Mouse (Mus musculus): ENCODE results near the gene Pcdh9. TPM values are rescaled to one million over a fixed set of nuclear protein-coding genes. Genes with fewer than 3 reads are reported as not detected.

The Pcdh9 gene
- 26.7 and 27.5 TPM in 2 replicates for polyA plus RNA-seq (2014; fragmentation: Nextera tagmentation; extraction: Ambion mirVana)

GRCm38 (mm10) chr14:93890519-93891370, at the start of gene Pcdh9:
Gene Pcdh9 (minus strand): TSS chr14:93890679.
- peak within 1 kb of the TSS; percentile 59 for H3K9ac ChIP-seq (replicated peaks; ENCODE audit: low read length)
- DNase-seq (ENCODE audit: low spot score) (peak; percentile 94), ATAC-seq (replicated peaks; ENCODE audit: insufficient number of reproducible peaks, low FRiP score, low TSS enrichment, low read depth) (peak; percentile 100)
- H3K36me3 ChIP-seq (replicated peaks; ENCODE audit: control insufficient read depth, insufficient read depth, low read depth, low read length), result no peaks in the 10 kb centered on the region
- H3K4me2 ChIP-seq (ENCODE audit: low read depth, low read length), result peak within 1 kb of the TSS; percentile 79
- WGBS, result under 1% methylated on average over 49 of the region's 50 CpGs
- H3K4me1 ChIP-seq (ENCODE audit: control insufficient read depth, insufficient read depth, low read length), result no peaks in the 10 kb centered on the region
- 0 out of 2 replicates have a peak within 1 kb of the TSS, but pooled peaks have one; percentile 22 for H3K27ac ChIP-seq (replicated peaks; ENCODE audit: low read depth, low read length)
- H3K4me3 ChIP-seq (ENCODE audit: low read depth, low read length), result peak within 1 kb of the TSS; percentile 57
- H3K9me3 ChIP-seq (replicated peaks; ENCODE audit: control insufficient read depth, low read length), result no peaks in the 10 kb centered on the region
- no peaks in the 10 kb centered on the region for H3K27me3 ChIP-seq (ENCODE audit: control insufficient read depth, insufficient read depth, low read length)

- no peak overlapping the region for H3K4me2 ChIP-seq (ENCODE audit: low read depth, low read length)
- H3K27ac ChIP-seq (replicated peaks; ENCODE audit: low read depth, low read length), result no peak overlapping the region
- H3K27me3 ChIP-seq (ENCODE audit: control insufficient read depth, insufficient read depth, low read length), result no peaks in the 10 kb centered on the region
- H3K9ac ChIP-seq (replicated peaks; ENCODE audit: low read length), result no peak overlapping the region
- H3K4me3 ChIP-seq (ENCODE audit: low read depth, low read length), result no peak overlapping the region
- H3K36me3 ChIP-seq (replicated peaks; ENCODE audit: control insufficient read depth, insufficient read depth, low read depth, low read length), result no peaks in the 10 kb centered on the region
- H3K4me1 ChIP-seq (ENCODE audit: control insufficient read depth, insufficient read depth, low read length), result no peaks in the 10 kb centered on the region
- DNase-seq (ENCODE audit: low spot score) (no peak), ATAC-seq (replicated peaks; ENCODE audit: insufficient number of reproducible peaks, low FRiP score, low TSS enrichment, low read depth) (no peak)
- 75% methylated on average over 1 of the region's 1 CpGs for whole genome bisulfite sequencing
- no peaks in the 10 kb centered on the region for H3K9me3 ChIP-seq (replicated peaks; ENCODE audit: control insufficient read depth, low read length)
These were observed 16.4 kb upstream of the Pcdh9 start for GRCm38 (mm10) chr14:93906928-93907327.

- H3K9me3 ChIP-seq (replicated peaks; ENCODE audit: control insufficient read depth, low read length), result no peaks in the 10 kb centered on the region
- H3K27ac ChIP-seq (replicated peaks; ENCODE audit: low read depth, low read length), result no peak overlapping the region
- ATAC-seq (replicated peaks; ENCODE audit: insufficient number of reproducible peaks, low FRiP score, low TSS enrichment, low read depth) (no peak), DNase-seq (ENCODE audit: low spot score) (peak; percentile 52)
- H3K27me3 ChIP-seq (ENCODE audit: control insufficient read depth, insufficient read depth, low read length), result no peaks in the 10 kb centered on the region
- no peak overlapping the region for H3K4me2 ChIP-seq (ENCODE audit: low read depth, low read length)
- no peak overlapping the region for H3K4me3 ChIP-seq (ENCODE audit: low read depth, low read length)
- no peaks in the 10 kb centered on the region for H3K36me3 ChIP-seq (replicated peaks; ENCODE audit: control insufficient read depth, insufficient read depth, low read depth, low read length)
- no peaks in the 10 kb centered on the region for H3K4me1 ChIP-seq (ENCODE audit: control insufficient read depth, insufficient read depth, low read length)
- H3K9ac ChIP-seq (replicated peaks; ENCODE audit: low read length), result no peak overlapping the region
These were observed 8.1 kb upstream of the Pcdh9 start for GRCm38 (mm10) chr14:93898533-93898932.

- DNase-seq (ENCODE audit: low spot score), result no peak
- WGBS, result 85% methylated on average over 3 of the region's 3 CpGs
- no peak overlapping the region for H3K27ac ChIP-seq (replicated peaks; ENCODE audit: low read depth, low read length)
These were observed 4.7 kb upstream of the Pcdh9 start for GRCm38 (mm10) chr14:93895131-93895530.

GRCm38 (mm10) chr14:93891371-93891746, 880 bp upstream of the Pcdh9 start:
- no peaks in the 10 kb centered on the region for H3K4me1 ChIP-seq (ENCODE audit: control insufficient read depth, insufficient read depth, low read length)
- DNase-seq (ENCODE audit: low spot score) (peak; percentile 26), ATAC-seq (replicated peaks; ENCODE audit: insufficient number of reproducible peaks, low FRiP score, low TSS enrichment, low read depth) (no peak)
- peak overlapping the region; percentile 59 for H3K9ac ChIP-seq (replicated peaks; ENCODE audit: low read length)
- H3K4me3 ChIP-seq (ENCODE audit: low read depth, low read length), result peak overlapping the region; percentile 57
- H3K4me2 ChIP-seq (ENCODE audit: low read depth, low read length), result peak overlapping the region; percentile 79
- 0% methylated on average over 13 of the region's 13 CpGs for WGBS
- no peaks in the 10 kb centered on the region for H3K9me3 ChIP-seq (replicated peaks; ENCODE audit: control insufficient read depth, low read length)
- H3K36me3 ChIP-seq (replicated peaks; ENCODE audit: control insufficient read depth, insufficient read depth, low read depth, low read length), result no peaks in the 10 kb centered on the region
- no peaks in the 10 kb centered on the region for H3K27me3 ChIP-seq (ENCODE audit: control insufficient read depth, insufficient read depth, low read length)
- H3K27ac ChIP-seq (replicated peaks; ENCODE audit: low read depth, low read length), result no peak overlapping the region

More at GRCm38 (mm10) chr14:93895131-93895530, 4.7 kb upstream of the Pcdh9 start:
- H3K27me3 ChIP-seq (ENCODE audit: control insufficient read depth, insufficient read depth, low read length), result no peaks in the 10 kb centered on the region
- no peaks in the 10 kb centered on the region for H3K4me1 ChIP-seq (ENCODE audit: control insufficient read depth, insufficient read depth, low read length)
- ATAC-seq (replicated peaks; ENCODE audit: insufficient number of reproducible peaks, low FRiP score, low TSS enrichment, low read depth), result no peak
- H3K4me3 ChIP-seq (ENCODE audit: low read depth, low read length), result no peak overlapping the region
- no peak overlapping the region for H3K9ac ChIP-seq (replicated peaks; ENCODE audit: low read length)
- no peak overlapping the region for H3K4me2 ChIP-seq (ENCODE audit: low read depth, low read length)
- no peaks in the 10 kb centered on the region for H3K36me3 ChIP-seq (replicated peaks; ENCODE audit: control insufficient read depth, insufficient read depth, low read depth, low read length)
- H3K9me3 ChIP-seq (replicated peaks; ENCODE audit: control insufficient read depth, low read length), result no peaks in the 10 kb centered on the region

GRCm38 (mm10) chr14:93889839-93890518, 500 bp downstream of the Pcdh9 start:
- no peaks in the 10 kb centered on the region for H3K4me1 ChIP-seq (ENCODE audit: control insufficient read depth, insufficient read depth, low read length)
- H3K27me3 ChIP-seq (ENCODE audit: control insufficient read depth, insufficient read depth, low read length), result no peaks in the 10 kb centered on the region
- no peak; the same call in 1 of the 2 replicates for ATAC-seq (replicated peaks; ENCODE audit: insufficient number of reproducible peaks, low FRiP score, low TSS enrichment, low read depth)
- under 1% methylated on average over 20 of the region's 20 CpGs for WGBS
- no peaks in the 10 kb centered on the region for H3K9me3 ChIP-seq (replicated peaks; ENCODE audit: control insufficient read depth, low read length)
- DNase-seq (ENCODE audit: low spot score), result peak; percentile 21
- peak overlapping the region; percentile 1; the same call in 1 of the 2 replicates for H3K9ac ChIP-seq (replicated peaks; ENCODE audit: low read length)
- peak overlapping the region; percentile 79 for H3K4me2 ChIP-seq (ENCODE audit: low read depth, low read length)
- no peaks in the 10 kb centered on the region for H3K36me3 ChIP-seq (replicated peaks; ENCODE audit: control insufficient read depth, insufficient read depth, low read depth, low read length)
- peak overlapping the region; percentile 57 for H3K4me3 ChIP-seq (ENCODE audit: low read depth, low read length)
- H3K27ac ChIP-seq (replicated peaks; ENCODE audit: low read depth, low read length), result no peak overlapping the region

- no peaks in the 10 kb centered on the region for H3K36me3 ChIP-seq (replicated peaks; ENCODE audit: control insufficient read depth, insufficient read depth, low read depth, low read length)
- 40% methylated on average over 6 of the region's 6 CpGs for WGBS
- H3K4me3 ChIP-seq (ENCODE audit: low read depth, low read length), result peak overlapping the region; percentile 57
- no peaks in the 10 kb centered on the region for H3K27me3 ChIP-seq (ENCODE audit: control insufficient read depth, insufficient read depth, low read length)
- no peaks in the 10 kb centered on the region for H3K9me3 ChIP-seq (replicated peaks; ENCODE audit: control insufficient read depth, low read length)
- no peaks in the 10 kb centered on the region for H3K4me1 ChIP-seq (ENCODE audit: control insufficient read depth, insufficient read depth, low read length)
- no peak overlapping the region for H3K27ac ChIP-seq (replicated peaks; ENCODE audit: low read depth, low read length)
- peak overlapping the region; percentile 79 for H3K4me2 ChIP-seq (ENCODE audit: low read depth, low read length)
- H3K9ac ChIP-seq (replicated peaks; ENCODE audit: low read length), result no peak overlapping the region
- ATAC-seq (replicated peaks; ENCODE audit: insufficient number of reproducible peaks, low FRiP score, low TSS enrichment, low read depth), result no peak
- no peak for DNase-seq (ENCODE audit: low spot score)
These were observed 1.2 kb downstream of the Pcdh9 start for GRCm38 (mm10) chr14:93889231-93889630.

- Histone ChIP-seq H3K9me3 (replicated peaks; ENCODE audit: control insufficient read depth, low read length) (no peaks in the 10 kb centered on the region), H3K9ac (replicated peaks; ENCODE audit: low read length) (no peak overlapping the region), H3K4me1 (ENCODE audit: control insufficient read depth, insufficient read depth, low read length) (no peaks in the 10 kb centered on the region), H3K27ac (replicated peaks; ENCODE audit: low read depth, low read length) (no peak overlapping the region), H3K36me3 (replicated peaks; ENCODE audit: control insufficient read depth, insufficient read depth, low read depth, low read length) (no peaks in the 10 kb centered on the region), H3K27me3 (ENCODE audit: control insufficient read depth, insufficient read depth, low read length) (no peaks in the 10 kb centered on the region), H3K4me2 (ENCODE audit: low read depth, low read length) (no peak overlapping the region; the same call in 1 of the 2 replicates), H3K4me3 (ENCODE audit: low read depth, low read length) (peak overlapping the region; percentile 21; the same call in 1 of the 2 replicates)
- no peak for DNase-seq (ENCODE audit: low spot score)
- ATAC-seq (replicated peaks; ENCODE audit: insufficient number of reproducible peaks, low FRiP score, low TSS enrichment, low read depth), result no peak
- WGBS, result 82% methylated on average over 5 of the region's 5 CpGs
These were observed 2.1 kb downstream of the Pcdh9 start for GRCm38 (mm10) chr14:93888346-93888745.
